Mouse (Mus musculus) CH12.LX (cell line): ENCODE data around the gene Fbln1. TPM values are rescaled to one million over a fixed set of nuclear protein-coding genes. Genes with fewer than 3 reads are reported as not detected.

Source experiments
- DNase-seq: peaks from one replicate; pipeline ENCODE4 v3.0.0-alpha.2; 2013; ENCODE audit errors: extremely low read depth
- H3K27ac ChIP-seq: 2 replicates; pipeline ENCODE4 v1.5.1; 2012; ENCODE audit warnings: low read depth, mild to moderate bottlenecking, control low read depth, moderate library complexity; ENCODE audit not compliant: insufficient read depth
- H3K27me3 ChIP-seq: replicated peaks from 2 replicates; pipeline ENCODE3; 2012; ENCODE audit warnings: inconsistent platforms
- H3K36me3 ChIP-seq, 2 experiments: replicated peaks in 1 of 2; 2 replicates each; pipeline versions ENCODE3 to v1.6.1; 2012; ENCODE audit warnings: inconsistent platforms in 1 of 2, low read length in 1 of 2, mild to moderate bottlenecking in 1 of 2, mixed read lengths in 1 of 2, moderate library complexity in 1 of 2; ENCODE audit not compliant: control insufficient read depth in 1 of 2, insufficient read depth in 1 of 2
- H3K4me1 ChIP-seq, 2 experiments: 2 replicates each; pipeline ENCODE4 v1.6.1; 2012; ENCODE audit warnings: inconsistent platforms in 1 of 2, moderate library complexity in 1 of 2; ENCODE audit not compliant: insufficient read depth in 2 of 2, control insufficient read depth in 1 of 2
- H3K4me2 ChIP-seq: 2 replicates; pipeline ENCODE4 v1.6.1; 2012; ENCODE audit warnings: low read depth, mild to moderate bottlenecking, control low read depth; ENCODE audit not compliant: poor library complexity, insufficient read depth, severe bottlenecking
- H3K4me3 ChIP-seq, 3 experiments: fragments of 150-350 bp in 1 of 3; sonication (generic) in 1 of 3; replicated peaks in 1 of 3; 2 replicates each; pipeline versions ENCODE3 to v1.5.1; 2011 to 2012; ENCODE audit warnings: low read depth in 2 of 3, low read length in 2 of 3, mild to moderate bottlenecking in 2 of 3, moderate library complexity in 2 of 3, control low read depth in 1 of 3, improper control_type of control experiment in 1 of 3, inconsistent platforms in 1 of 3, mixed read lengths in 1 of 3; ENCODE audit not compliant: poor library complexity in 1 of 3
- H3K79me2 ChIP-seq: replicated peaks from 2 replicates; pipeline ENCODE4 v1.6.1; 2012; ENCODE audit warnings: mild to moderate bottlenecking, moderate library complexity; ENCODE audit not compliant: control insufficient read depth, poor library complexity, insufficient read depth, severe bottlenecking; ENCODE audit errors: extremely low read depth
- H3K9ac ChIP-seq: 2 replicates; pipeline ENCODE4 v1.6.1; 2012; ENCODE audit warnings: low read depth, mild to moderate bottlenecking, control low read depth, moderate library complexity; ENCODE audit not compliant: insufficient read depth
- H3K9me3 ChIP-seq: replicated peaks from 2 replicates; pipeline ENCODE3; 2012; ENCODE audit warnings: low read length, inconsistent platforms, mixed read lengths
- CTCF ChIP-seq, 2 experiments: IDR thresholded peaks in 1 of 2; conservative IDR thresholded peaks in 1 of 2; 2 replicates each; pipeline ENCODE4 v1.5.1; 2011 to 2012; ENCODE audit warnings: low read depth in 2 of 2, low read length in 2 of 2, improper control_type of control experiment in 1 of 2, inconsistent platforms in 1 of 2, mild to moderate bottlenecking in 1 of 2, moderate library complexity in 1 of 2
- E2F4 ChIP-seq: IDR thresholded peaks from 2 replicates; pipeline ENCODE4 v1.6.1; 2011; ENCODE audit warnings: low read depth, low read length, improper control_type of control experiment; ENCODE audit not compliant: insufficient replicate concordance
- ELF1 ChIP-seq: IDR thresholded peaks from 2 replicates; pipeline ENCODE4 v1.6.1; 2014; ENCODE audit warnings: low read depth, mild to moderate bottlenecking, inconsistent platforms, low read length, improper control_type of control experiment
- EP300 ChIP-seq: IDR thresholded peaks from 2 replicates; pipeline ENCODE4 v1.6.1; 2011; ENCODE audit warnings: low read length, improper control_type of control experiment
- HCFC1 ChIP-seq: IDR thresholded peaks from 2 replicates; pipeline ENCODE4 v1.6.1; 2012; ENCODE audit warnings: low read depth, mild to moderate bottlenecking, inconsistent platforms, low read length, improper control_type of control experiment
- IRF4 ChIP-seq: IDR thresholded peaks from 2 replicates; pipeline ENCODE4 v1.6.1; 2014; ENCODE audit warnings: low read depth, mild to moderate bottlenecking, inconsistent platforms, low read length, improper control_type of control experiment
- JUN ChIP-seq: IDR thresholded peaks from 2 replicates; pipeline ENCODE4 v1.6.1; 2011; ENCODE audit warnings: low read depth, mild to moderate bottlenecking, low read length, improper control_type of control experiment, moderate library complexity; ENCODE audit not compliant: insufficient read depth
- JUND ChIP-seq: conservative IDR thresholded peaks from 2 replicates; pipeline ENCODE4 v1.6.1; 2011; ENCODE audit warnings: low read depth, low read length, improper control_type of control experiment
- KAT2A ChIP-seq: IDR thresholded peaks from 2 replicates; pipeline ENCODE4 v1.6.1; 2012; ENCODE audit warnings: low read length, improper control_type of control experiment, inconsistent platforms; ENCODE audit not compliant: insufficient replicate concordance
- MAFK ChIP-seq: IDR thresholded peaks from 2 replicates; pipeline ENCODE4 v1.6.1; 2011; ENCODE audit warnings: low read length, improper control_type of control experiment; ENCODE audit not compliant: insufficient replicate concordance
- MAX ChIP-seq: IDR thresholded peaks from 2 replicates; pipeline ENCODE4 v1.6.1; 2011; ENCODE audit warnings: low read length, improper control_type of control experiment
- MAZ ChIP-seq: IDR thresholded peaks from 2 replicates; pipeline ENCODE4 v1.6.1; 2012; ENCODE audit warnings: low read depth, mild to moderate bottlenecking, inconsistent platforms, low read length, improper control_type of control experiment, moderate library complexity
- MEF2A ChIP-seq: IDR thresholded peaks from 2 replicates; pipeline ENCODE4 v1.6.1; 2014; ENCODE audit warnings: low read depth, mild to moderate bottlenecking, inconsistent platforms, low read length, improper control_type of control experiment, borderline replicate concordance
- MXI1 ChIP-seq: IDR thresholded peaks from 2 replicates; pipeline ENCODE4 v1.6.1; 2011; ENCODE audit warnings: mild to moderate bottlenecking, low read depth, low read length, improper control_type of control experiment
- MYC ChIP-seq: IDR thresholded peaks from 2 replicates; pipeline ENCODE4 v1.6.1; 2011; ENCODE audit warnings: low read depth, mild to moderate bottlenecking, improper control_type of control experiment, low read length
- NELFE ChIP-seq: IDR thresholded peaks from 2 replicates; pipeline ENCODE4 v1.6.1; 2011; ENCODE audit warnings: low read depth, low read length, improper control_type of control experiment
- PAX5 ChIP-seq: IDR thresholded peaks from 2 replicates; pipeline ENCODE4 v1.6.1; 2012; ENCODE audit warnings: low read length, inconsistent platforms, mixed read lengths
- RAD21 ChIP-seq: IDR thresholded peaks from 2 replicates; pipeline ENCODE4 v1.6.1; 2011; ENCODE audit warnings: low read depth, mild to moderate bottlenecking, low read length, improper control_type of control experiment, moderate library complexity
- SMC3 ChIP-seq: IDR thresholded peaks from 2 replicates; pipeline ENCODE4 v1.6.1; 2011; ENCODE audit warnings: low read depth, low read length, improper control_type of control experiment
- TCF12 ChIP-seq: IDR thresholded peaks from 2 replicates; pipeline ENCODE4 v1.6.1; 2014; ENCODE audit warnings: low read depth, mild to moderate bottlenecking, inconsistent platforms, low read length, improper control_type of control experiment
- USF1 ChIP-seq: IDR thresholded peaks from 2 replicates; pipeline ENCODE4 v1.6.1; 2014; ENCODE audit warnings: low read depth, mild to moderate bottlenecking, inconsistent platforms, low read length, improper control_type of control experiment
- ZC3H11A ChIP-seq: IDR thresholded peaks from 2 replicates; pipeline ENCODE4 v1.6.1; 2012; ENCODE audit warnings: low read depth, mild to moderate bottlenecking, inconsistent platforms, low read length, improper control_type of control experiment
- ZNF384 ChIP-seq: IDR thresholded peaks from 2 replicates; pipeline ENCODE4 v1.6.1; 2012; ENCODE audit warnings: low read depth, low read length, improper control_type of control experiment, inconsistent platforms
- dilution Hi-C: fragments of 300-500 bp; cut with MboI; formaldehyde crosslinking; loops from 2 replicates; pipeline ENCODE4 v1.14.3; 2020; ENCODE audit warnings: low sequenced_read_pairs; ENCODE audit not compliant: extremely low pct_unique_long_range_greater_than_20kb, extremely low pct_ligation_motif_present
- in situ Hi-C: fragments of 300-500 bp; cut with MboI; formaldehyde crosslinking; loops from 3 replicates; pipeline ENCODE4 v1.14.3; 2019; ENCODE audit warnings: low sequenced_read_pairs, low pct_ligation_motif_present, low pct_unique_long_range_greater_than_20kb, mixed read lengths
- polyA plus RNA-seq: library from polyadenylated mRNA; unstranded; fragments of >175 nt; gene quantifications from 2 replicates; pipeline ENCODE4 v1.2.1, GENCODE M21; 2012; ENCODE audit warnings: low read depth; ENCODE audit not compliant: insufficient read length
- total RNA-seq, 2 experiments: library from RNA; depleted of rRNA; stranded (reverse); fragments of 300-350 nt in 1 of 2; fragments of >200 nt in 1 of 2; gene quantifications; 2 replicates each; pipeline ENCODE4 v1.2.3; 2012 to 2014

Gene Fbln1
- total and polyA plus RNA-seq, 3 experiments, result 1.4 TPM; not detected in 2

- peak; percentile 62 for DNase-seq
- TF ChIP-seq SMC3, result peak; percentile 81
- TF ChIP-seq PAX5, result no peak
- no peak for TF ChIP-seq MAFK
- TF ChIP-seq EP300, result no peak
- no peak for TF ChIP-seq KAT2A
- TF ChIP-seq MAZ, result no peak
- TF ChIP-seq ZNF384, result no peak
- peak; percentile 75; the same call in 1 of the 2 replicates for TF ChIP-seq NELFE
- peak; percentile 83 for TF ChIP-seq RAD21
- 0 out of 2 replicates have a peak, but pooled peaks have one; percentile 1 for TF ChIP-seq ZC3H11A
- no peak for TF ChIP-seq USF1
- 0 out of 2 replicates have a peak, but pooled peaks have one; percentile 20 for TF ChIP-seq TCF12
- TF ChIP-seq ELF1, result 0 out of 2 replicates have a peak, but pooled peaks have one; percentile 19
- peak; percentile 32; the same call in 1 of the 2 replicates for TF ChIP-seq JUND
- TF ChIP-seq MAX, result peak; percentile 39; the same call in 1 of the 2 replicates
- no peak for TF ChIP-seq JUN
- no peak for TF ChIP-seq MXI1
- TF ChIP-seq MEF2A, result 0 out of 2 replicates have a peak, but pooled peaks have one; percentile 16
- TF ChIP-seq E2F4, result no peak
- TF ChIP-seq MYC, result peak; percentile 59; the same call in 1 of the 2 replicates
- peak; percentile 77 for TF ChIP-seq IRF4
- peak; percentile 59 to 100 for TF ChIP-seq CTCF (conservative IDR thresholded peaks at IDR 0.05 in 1 of 2, IDR thresholded peaks at IDR 0.05 in 1 of 2; ENCODE audit: low read depth in 2 of 2, low read length in 2 of 2)
- no peak for TF ChIP-seq HCFC1
- no peak overlapping the region for H3K4me2 ChIP-seq
Observed at GRCm38 (mm10) chr15:85249252-85249651, 43.5 kb downstream of the Fbln1 start.

More at GRCm38 (mm10) chr15:85249252-85249651, 43.5 kb downstream of the Fbln1 start:
- dilution Hi-C loops, result no loop called here
- in situ Hi-C loops, result loop anchor here (5.0 kb wide), 1 partner anchor 97 kb away; no protein-coding TSS in a partner anchor
- no peaks in the 10 kb centered on the region for H3K9me3 ChIP-seq
- no peak overlapping the region for H3K27ac ChIP-seq
- H3K9ac ChIP-seq, result no peak overlapping the region
- no peak overlapping the region for H3K4me3 ChIP-seq
- H3K36me3 ChIP-seq, result no peaks in the 10 kb centered on the region
- H3K27me3 ChIP-seq, result peaks cover 43% of the 10 kb centered on the region
- no peaks in the 10 kb centered on the region for H3K79me2 ChIP-seq
- 0 out of 4 replicates have a peak, but pooled peaks cover 0 to 4% of the 10 kb centered on the region in 2 experiments for H3K4me1 ChIP-seq
